Mouse (Mus musculus) ES-Bruce4 (cell line): ENCODE measurements around the gene Nhs. TPM values are rescaled to one million over a fixed set of nuclear protein-coding genes. Genes with fewer than 3 reads are reported as not detected.
A peak's percentile ranks its signal among the peaks of the same experiment; 100 is the strongest.

Experiments
- H3K27ac ChIP-seq: 2 replicates; pipeline ENCODE4 v1.5.1; 2012; ENCODE audit warnings: low read length, inconsistent platforms; ENCODE audit not compliant: insufficient read depth
- H3K27me3 ChIP-seq: 2 replicates; pipeline ENCODE4 v1.6.1; 2012; ENCODE audit warnings: mild to moderate bottlenecking, low read length, inconsistent platforms; ENCODE audit not compliant: control insufficient read depth, poor library complexity, insufficient read depth, severe bottlenecking
- H3K36me3 ChIP-seq: 2 replicates; pipeline ENCODE4 v1.6.1; 2012; ENCODE audit warnings: inconsistent platforms, mild to moderate bottlenecking, low read length, moderate library complexity; ENCODE audit not compliant: control insufficient read depth, poor library complexity, insufficient read depth, severe bottlenecking
- H3K4me1 ChIP-seq: one replicate; pipeline ENCODE4 v1.8.1; 2011; ENCODE audit warnings: low read length; ENCODE audit not compliant: control insufficient read depth, insufficient read depth
- H3K4me3 ChIP-seq: 2 replicates; pipeline ENCODE4 v1.5.1; 2011; ENCODE audit warnings: low read depth, mild to moderate bottlenecking, low read length
- H3K9ac ChIP-seq: 2 replicates; pipeline ENCODE4 v1.6.1; 2012; ENCODE audit warnings: low read depth, mild to moderate bottlenecking, inconsistent platforms; ENCODE audit not compliant: poor library complexity, severe bottlenecking
- H3K9me3 ChIP-seq: replicated peaks from 2 replicates; pipeline ENCODE4 v1.6.1; 2012; ENCODE audit warnings: mild to moderate bottlenecking, low read length, inconsistent platforms; ENCODE audit not compliant: control insufficient read depth, poor library complexity, insufficient read depth, severe bottlenecking
- CTCF ChIP-seq: IDR thresholded peaks from one replicate; pipeline ENCODE4 v1.8.1; 2011; ENCODE audit warnings: low read depth, low read length
- EP300 ChIP-seq: IDR thresholded peaks from 2 replicates; pipeline ENCODE4 v1.6.1; 2011; ENCODE audit warnings: low read depth, low read length; ENCODE audit not compliant: insufficient read depth
- POLR2A ChIP-seq: IDR thresholded peaks from one replicate; pipeline ENCODE4 v1.8.1; 2011; ENCODE audit warnings: low read length; ENCODE audit not compliant: insufficient read depth
- polyA plus RNA-seq: library from polyadenylated mRNA; stranded (reverse); fragments of >200 nt; gene quantifications from 2 replicates; pipeline ENCODE4 v1.2.4, GENCODE M21; 2011; ENCODE audit warnings: low read depth; ENCODE audit not compliant: missing spikeins, insufficient read depth, insufficient read length

Gene Nhs
- polyA plus RNA-seq, 1 experiment: 4.2 TPM

DNA sequence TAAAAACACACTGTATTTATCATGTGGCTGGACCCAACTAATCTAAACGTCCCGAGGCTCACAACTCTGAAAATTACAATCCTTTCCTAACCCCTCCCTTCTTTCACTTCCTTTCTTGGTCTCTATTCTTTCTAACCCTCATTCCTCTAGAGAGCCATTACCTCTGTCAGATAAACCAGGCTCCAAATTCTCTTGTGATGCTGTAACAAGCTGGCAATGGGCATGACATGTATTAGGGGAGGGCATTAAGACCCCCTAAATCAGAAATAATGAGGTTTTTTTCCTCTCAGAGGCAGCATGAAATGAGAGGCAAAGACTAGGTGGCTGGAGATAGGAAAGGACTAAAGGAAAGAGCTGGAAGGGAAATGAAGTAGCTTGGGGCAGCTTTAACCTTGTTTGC lies 96.4 kb downstream of the Nhs start:
- no peaks in the 10 kb centered on the region for H3K9me3 ChIP-seq
- H3K27ac ChIP-seq: no peak overlapping the region
- H3K9ac ChIP-seq: no peak overlapping the region
- H3K4me3 ChIP-seq: no peak overlapping the region
- TF ChIP-seq POLR2A: no peak
- no peak for TF ChIP-seq CTCF
- no peak for TF ChIP-seq EP300
- H3K36me3 ChIP-seq: no peaks in the 10 kb centered on the region
- H3K4me1 ChIP-seq: no peaks in the 10 kb centered on the region
- no peaks in the 10 kb centered on the region for H3K27me3 ChIP-seq

DNA sequence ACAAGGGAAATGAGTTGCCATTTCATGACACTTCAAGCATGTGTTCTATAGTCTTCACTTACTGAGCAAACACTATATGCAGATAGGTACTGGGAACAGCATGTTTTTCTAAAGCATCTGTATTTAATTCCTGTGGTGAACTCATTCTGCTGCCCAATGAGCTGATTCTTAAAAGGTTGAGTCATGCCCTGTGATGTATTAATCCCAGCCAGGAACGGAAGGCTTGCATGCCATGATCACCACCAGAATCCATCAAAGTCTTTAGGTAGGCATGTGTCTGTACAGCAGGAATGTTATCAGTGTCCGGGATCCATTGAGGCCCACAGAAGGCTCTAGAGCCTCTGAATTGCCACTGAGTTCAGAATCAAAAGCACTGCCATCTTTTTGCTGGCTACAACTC lies 103.9 kb downstream of the Nhs start:
- Histone ChIP-seq H3K4me3 (no peak overlapping the region), H3K4me1 (no peaks in the 10 kb centered on the region), H3K9ac (no peak overlapping the region), H3K9me3 (no peaks in the 10 kb centered on the region), H3K27ac (no peak overlapping the region), H3K36me3 (no peaks in the 10 kb centered on the region), H3K27me3 (no peaks in the 10 kb centered on the region; the same call in 1 of the 2 replicates)
- TF ChIP-seq POLR2A (no peak), CTCF (no peak), EP300 (no peak)

DNA sequence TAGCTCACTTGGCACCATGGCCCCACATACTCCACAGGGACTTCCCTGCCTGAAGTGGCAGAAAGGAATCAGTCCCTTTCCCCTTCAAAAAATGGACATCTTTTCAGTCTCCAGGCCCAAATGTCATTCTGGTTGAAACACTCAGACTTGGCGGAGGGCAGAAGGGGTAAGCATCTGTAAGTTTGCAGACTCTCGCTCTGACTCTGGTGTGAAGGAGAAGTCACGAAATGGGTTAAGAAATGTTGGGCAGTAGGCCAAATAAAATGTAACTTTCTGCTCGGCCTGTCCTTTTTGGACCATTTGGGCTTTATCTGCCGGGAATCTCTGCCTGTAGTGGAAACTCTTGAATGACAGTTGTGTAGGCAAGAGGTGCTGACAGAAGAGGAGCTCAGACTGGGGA lies 106.0 kb downstream of the Nhs start:
- H3K9ac ChIP-seq: no peak overlapping the region
- H3K36me3 ChIP-seq: no peaks in the 10 kb centered on the region
- TF ChIP-seq POLR2A (no peak), CTCF (no peak), EP300 (no peak)
- H3K9me3 ChIP-seq: no peaks in the 10 kb centered on the region
- no peak overlapping the region for H3K4me3 ChIP-seq
- H3K4me1 ChIP-seq: no peaks in the 10 kb centered on the region
- H3K27ac ChIP-seq: peak overlapping the region; percentile 38; the same call in 1 of the 2 replicates
- no peaks in the 10 kb centered on the region; the same call in 1 of the 2 replicates for H3K27me3 ChIP-seq

DNA sequence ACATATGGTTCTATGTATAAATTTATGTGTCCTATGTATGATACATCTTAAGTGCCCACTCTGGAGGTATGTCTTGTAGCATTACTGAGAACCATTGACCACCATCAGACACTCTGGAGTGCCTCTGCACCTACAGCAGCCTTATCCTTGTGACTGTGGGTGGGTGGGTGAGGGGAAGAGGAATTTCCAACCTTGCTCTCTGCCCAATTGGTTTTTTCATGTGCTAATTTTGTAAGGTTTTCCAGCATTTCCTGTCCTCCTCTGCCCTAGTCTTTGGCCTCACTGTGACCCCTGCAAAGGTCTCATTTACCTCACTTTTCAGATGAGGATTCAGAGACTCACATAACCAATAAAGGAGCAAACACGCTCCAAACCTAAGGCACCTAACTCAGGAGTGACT lies 107.0 kb downstream of the Nhs start:
- no peaks in the 10 kb centered on the region for H3K9me3 ChIP-seq
- no peak overlapping the region for H3K4me3 ChIP-seq
- TF ChIP-seq POLR2A: no peak
- TF ChIP-seq EP300: 0 out of 2 replicates have a peak, but pooled peaks have one; percentile 54
- no peaks in the 10 kb centered on the region for H3K36me3 ChIP-seq
- H3K9ac ChIP-seq: no peak overlapping the region
- H3K27me3 ChIP-seq: no peaks in the 10 kb centered on the region; the same call in 1 of the 2 replicates
- no peaks in the 10 kb centered on the region for H3K4me1 ChIP-seq
- peak overlapping the region; percentile 77 for H3K27ac ChIP-seq

DNA sequence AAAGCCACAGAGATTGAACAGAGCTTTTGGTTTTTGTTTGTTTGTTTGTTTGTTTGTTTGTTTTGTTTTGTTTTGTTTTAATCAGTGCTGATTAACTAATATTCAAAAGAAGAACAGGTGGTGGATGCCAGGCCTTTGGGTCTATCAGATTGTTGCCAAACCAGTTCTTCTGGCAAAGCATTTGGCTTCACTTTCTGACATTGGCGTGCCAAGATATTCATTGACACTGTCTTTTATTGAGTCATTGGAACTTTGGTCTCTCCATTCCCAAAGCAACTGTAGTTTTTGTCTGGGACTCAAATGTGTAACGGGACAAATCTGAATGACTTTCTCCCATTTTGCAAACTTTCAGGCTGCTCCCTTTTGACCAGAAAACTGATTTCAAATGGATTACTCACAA lies 109.9 kb downstream of the Nhs start:
- no peaks in the 10 kb centered on the region for H3K9me3 ChIP-seq
- no peaks in the 10 kb centered on the region for H3K36me3 ChIP-seq
- H3K27ac ChIP-seq: no peak overlapping the region
- no peak for TF ChIP-seq EP300
- TF ChIP-seq POLR2A: no peak
- TF ChIP-seq CTCF: no peak
- H3K27me3 ChIP-seq: no peaks in the 10 kb centered on the region
- H3K4me1 ChIP-seq: no peaks in the 10 kb centered on the region
- no peak overlapping the region for H3K4me3 ChIP-seq
- no peak overlapping the region for H3K9ac ChIP-seq

DNA sequence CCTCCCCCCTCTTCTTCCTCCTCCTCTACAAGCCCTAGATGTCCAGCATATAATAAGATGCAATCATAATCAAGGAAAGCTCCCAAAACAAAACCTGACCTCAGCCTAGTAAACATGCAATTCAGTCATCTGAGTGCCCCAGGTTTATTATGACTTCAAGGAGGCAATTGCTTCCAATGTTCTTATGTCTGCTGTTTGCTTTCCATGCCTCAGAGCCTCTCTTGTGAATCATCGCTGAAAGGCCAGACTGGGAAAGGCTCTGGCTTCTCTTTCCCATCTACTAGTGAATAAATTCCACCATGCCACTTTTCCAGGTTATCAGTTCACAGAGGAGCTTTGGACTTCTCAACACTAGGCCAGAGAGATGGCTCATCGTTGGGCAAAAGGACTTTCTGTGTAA lies 114.0 kb downstream of the Nhs start:
- no peaks in the 10 kb centered on the region for H3K27me3 ChIP-seq
- H3K9me3 ChIP-seq: no peaks in the 10 kb centered on the region
- H3K4me3 ChIP-seq: no peak overlapping the region
- H3K27ac ChIP-seq: no peak overlapping the region
- no peaks in the 10 kb centered on the region for H3K4me1 ChIP-seq
- no peak overlapping the region for H3K9ac ChIP-seq
- H3K36me3 ChIP-seq: no peaks in the 10 kb centered on the region
- TF ChIP-seq POLR2A: no peak
- TF ChIP-seq CTCF: no peak
- no peak for TF ChIP-seq EP300
